Mouse (Mus musculus) stomach, embryonic 15.5 days (tissue): ENCODE measurements around the gene Myh2. TPM values are rescaled to one million over a fixed set of nuclear protein-coding genes. Genes with fewer than 3 reads are reported as not detected.

Source experiments
- ATAC-seq: fragments of 200-750 bp; cut with Nextera tagmentation; 2 replicates; pipeline ENCODE4 v1.8.0; 2017; ENCODE audit warnings: low read depth, moderate number of reproducible peaks, moderate TSS enrichment; ENCODE audit not compliant: insufficient read depth, low FRiP score
- H3K27ac ChIP-seq: fragments of 300-500 bp; sonication (generic); 2 replicates; pipeline ENCODE4 v1.5.1; 2015; ENCODE audit warnings: mild to moderate bottlenecking, inconsistent platforms
- H3K27me3 ChIP-seq: fragments of 300-500 bp; sonication (generic); replicated peaks from 2 replicates; pipeline ENCODE4 v1.6.1; 2015; ENCODE audit warnings: inconsistent platforms
- H3K36me3 ChIP-seq: fragments of 300-500 bp; sonication (generic); 2 replicates; pipeline ENCODE4 v1.6.1; 2015; ENCODE audit warnings: inconsistent platforms
- H3K4me1 ChIP-seq: fragments of 300-500 bp; sonication (generic); 2 replicates; pipeline ENCODE4 v1.6.1; 2015; ENCODE audit warnings: inconsistent platforms
- H3K4me2 ChIP-seq: fragments of 300-500 bp; sonication (generic); 2 replicates; pipeline ENCODE4 v1.6.1; 2015; ENCODE audit warnings: mild to moderate bottlenecking, inconsistent platforms
- H3K4me3 ChIP-seq: fragments of 300-500 bp; sonication (generic); replicated peaks from 2 replicates; pipeline ENCODE4 v1.5.1; 2015; ENCODE audit warnings: inconsistent platforms
- H3K9ac ChIP-seq: fragments of 300-500 bp; sonication (generic); 2 replicates; pipeline ENCODE4 v1.6.1; 2015; ENCODE audit warnings: inconsistent platforms
- H3K9me3 ChIP-seq: fragments of 300-500 bp; sonication (generic); 2 replicates; pipeline ENCODE4 v1.6.1; 2016; ENCODE audit warnings: inconsistent platforms
- WGBS: fragments of 180-500 bp; shearing (Covaris S2); methylation state at CpG from one replicate; pipeline ENCODE4 v1.1.7; 2015; 5-methylcytosine and 5-hydroxymethylcytosine counted together
- polyA plus RNA-seq: library from polyadenylated mRNA; unstranded; fragments of >200 nt; fragmentation: Nextera tagmentation; extraction: Ambion mirVana; gene quantifications from 2 replicates; pipeline ENCODE4 v1.2.1, GENCODE M21; 2015

The Myh2 gene
- polyA plus RNA-seq, 1 experiment from 2014 or later = not detected

- Histone ChIP-seq H3K4me1 (no peaks in the 10 kb centered on the region), H3K4me2 (no peak overlapping the region), H3K9ac (no peak overlapping the region), H3K9me3 (no peaks in the 10 kb centered on the region), H3K27me3 (no peaks in the 10 kb centered on the region), H3K36me3 (no peaks in the 10 kb centered on the region), H3K4me3 (no peak overlapping the region), H3K27ac (no peak overlapping the region)
- ATAC-seq = no peak
- WGBS = 60% methylated on average over 6 of the region's 6 CpGs
Observed at GRCm38 (mm10) chr11:67144559-67145265, 26.1 kb upstream of the Myh2 start.

GRCm38 (mm10) chr11:67145482-67146408 lies 25.1 kb upstream of the Myh2 start:
- H3K4me1 ChIP-seq = no peaks in the 10 kb centered on the region
- no peak overlapping the region for H3K27ac ChIP-seq
- no peak overlapping the region for H3K4me3 ChIP-seq
- H3K36me3 ChIP-seq = no peaks in the 10 kb centered on the region
- ATAC-seq = no peak
- no peaks in the 10 kb centered on the region for H3K9me3 ChIP-seq
- no peak overlapping the region for H3K4me2 ChIP-seq
- no peak overlapping the region for H3K9ac ChIP-seq
- H3K27me3 ChIP-seq = no peaks in the 10 kb centered on the region
- WGBS = 76% methylated on average over 5 of the region's 5 CpGs

- H3K9me3 ChIP-seq = no peaks in the 10 kb centered on the region
- no peak overlapping the region for H3K27ac ChIP-seq
- no peak overlapping the region for H3K4me2 ChIP-seq
- no peaks in the 10 kb centered on the region for H3K27me3 ChIP-seq
- no peaks in the 10 kb centered on the region for H3K4me1 ChIP-seq
- no peak overlapping the region for H3K4me3 ChIP-seq
- H3K9ac ChIP-seq = no peak overlapping the region
- WGBS = 85% methylated on average over 4 of the region's 4 CpGs
- no peaks in the 10 kb centered on the region for H3K36me3 ChIP-seq
- no peak for ATAC-seq
Observed at GRCm38 (mm10) chr11:67146409-67147282, 24.2 kb upstream of the Myh2 start.

- Histone ChIP-seq H3K4me1 (no peaks in the 10 kb centered on the region), H3K36me3 (no peaks in the 10 kb centered on the region), H3K9ac (no peak overlapping the region), H3K27me3 (no peaks in the 10 kb centered on the region), H3K4me2 (no peak overlapping the region), H3K9me3 (no peaks in the 10 kb centered on the region), H3K27ac (no peak overlapping the region), H3K4me3 (no peak overlapping the region)
- ATAC-seq = no peak
- WGBS = 90% methylated on average over 12 of the region's 12 CpGs
Observed at GRCm38 (mm10) chr11:67147283-67147921, 23.4 kb upstream of the Myh2 start.

- H3K36me3 ChIP-seq = no peaks in the 10 kb centered on the region
- no peak overlapping the region for H3K9ac ChIP-seq
- WGBS = 64% methylated on average over 4 of the region's 4 CpGs
- H3K27ac ChIP-seq = no peak overlapping the region
- H3K9me3 ChIP-seq = no peaks in the 10 kb centered on the region
- no peaks in the 10 kb centered on the region for H3K27me3 ChIP-seq
- H3K4me2 ChIP-seq = no peak overlapping the region
- H3K4me3 ChIP-seq = no peak overlapping the region
- H3K4me1 ChIP-seq = no peaks in the 10 kb centered on the region
- no peak for ATAC-seq
Observed at GRCm38 (mm10) chr11:67148286-67149012, 22.4 kb upstream of the Myh2 start.

GRCm38 (mm10) chr11:67150237-67150636 lies 20.6 kb upstream of the Myh2 start:
- 88% methylated on average over 2 of the region's 2 CpGs for whole genome bisulfite sequencing
- H3K9ac ChIP-seq = no peak overlapping the region
- no peak for ATAC-seq

GRCm38 (mm10) chr11:67151159-67151558 lies 19.7 kb upstream of the Myh2 start:
- H3K4me2 ChIP-seq = no peak overlapping the region
- no peaks in the 10 kb centered on the region for H3K9me3 ChIP-seq
- H3K9ac ChIP-seq = no peak overlapping the region
- no peak for ATAC-seq
- no peak overlapping the region for H3K27ac ChIP-seq
- WGBS = 72% methylated on average over 3 of the region's 3 CpGs
- no peak overlapping the region for H3K4me3 ChIP-seq
- no peaks in the 10 kb centered on the region for H3K36me3 ChIP-seq
- H3K4me1 ChIP-seq = no peaks in the 10 kb centered on the region
- H3K27me3 ChIP-seq = no peaks in the 10 kb centered on the region

More at GRCm38 (mm10) chr11:67150237-67150636, 20.6 kb upstream of the Myh2 start:
- no peak overlapping the region for H3K27ac ChIP-seq
- H3K4me2 ChIP-seq = no peak overlapping the region
- no peak overlapping the region for H3K4me3 ChIP-seq
- no peaks in the 10 kb centered on the region for H3K4me1 ChIP-seq
- H3K36me3 ChIP-seq = no peaks in the 10 kb centered on the region
- no peaks in the 10 kb centered on the region for H3K27me3 ChIP-seq
- H3K9me3 ChIP-seq = no peaks in the 10 kb centered on the region

- WGBS = 82% methylated on average over 16 of the region's 16 CpGs
- Histone ChIP-seq H3K4me3 (no peak overlapping the region), H3K9ac (no peak overlapping the region), H3K36me3 (no peaks in the 10 kb centered on the region), H3K9me3 (no peaks in the 10 kb centered on the region), H3K4me1 (no peaks in the 10 kb centered on the region), H3K4me2 (no peak overlapping the region), H3K27ac (no peak overlapping the region), H3K27me3 (no peaks in the 10 kb centered on the region)
- no peak; the same call in 1 of the 2 replicates for ATAC-seq
Observed at GRCm38 (mm10) chr11:67151651-67152630, 18.9 kb upstream of the Myh2 start.

- Histone ChIP-seq H3K4me2 (no peak overlapping the region), H3K36me3 (no peaks in the 10 kb centered on the region), H3K27me3 (no peaks in the 10 kb centered on the region), H3K27ac (no peak overlapping the region), H3K4me1 (no peaks in the 10 kb centered on the region), H3K4me3 (no peak overlapping the region), H3K9me3 (no peaks in the 10 kb centered on the region), H3K9ac (no peak overlapping the region)
- WGBS = 25% methylated on average over 1 of the region's 1 CpGs
- no peak for ATAC-seq
Observed at GRCm38 (mm10) chr11:67153123-67153522, 17.7 kb upstream of the Myh2 start.

GRCm38 (mm10) chr11:67153843-67154242 lies 17.0 kb upstream of the Myh2 start:
- Histone ChIP-seq H3K27me3 (no peaks in the 10 kb centered on the region), H3K4me2 (no peak overlapping the region), H3K4me3 (no peak overlapping the region), H3K9me3 (no peaks in the 10 kb centered on the region), H3K9ac (no peak overlapping the region), H3K4me1 (no peaks in the 10 kb centered on the region), H3K36me3 (no peaks in the 10 kb centered on the region), H3K27ac (no peak overlapping the region)
- no peak for ATAC-seq
- WGBS = 43% methylated on average over 1 of the region's 1 CpGs
